Mouse (Mus musculus): ENCODE data around the gene Klhl15. TPM values are rescaled to one million over a fixed set of nuclear protein-coding genes. Genes with fewer than 3 reads are reported as not detected.

The Klhl15 gene
- total RNA-seq (2023; ENCODE audit: inconsistent age): 17.0 to 21.0 TPM (median 18.9 TPM) in 4 replicates

DNA sequence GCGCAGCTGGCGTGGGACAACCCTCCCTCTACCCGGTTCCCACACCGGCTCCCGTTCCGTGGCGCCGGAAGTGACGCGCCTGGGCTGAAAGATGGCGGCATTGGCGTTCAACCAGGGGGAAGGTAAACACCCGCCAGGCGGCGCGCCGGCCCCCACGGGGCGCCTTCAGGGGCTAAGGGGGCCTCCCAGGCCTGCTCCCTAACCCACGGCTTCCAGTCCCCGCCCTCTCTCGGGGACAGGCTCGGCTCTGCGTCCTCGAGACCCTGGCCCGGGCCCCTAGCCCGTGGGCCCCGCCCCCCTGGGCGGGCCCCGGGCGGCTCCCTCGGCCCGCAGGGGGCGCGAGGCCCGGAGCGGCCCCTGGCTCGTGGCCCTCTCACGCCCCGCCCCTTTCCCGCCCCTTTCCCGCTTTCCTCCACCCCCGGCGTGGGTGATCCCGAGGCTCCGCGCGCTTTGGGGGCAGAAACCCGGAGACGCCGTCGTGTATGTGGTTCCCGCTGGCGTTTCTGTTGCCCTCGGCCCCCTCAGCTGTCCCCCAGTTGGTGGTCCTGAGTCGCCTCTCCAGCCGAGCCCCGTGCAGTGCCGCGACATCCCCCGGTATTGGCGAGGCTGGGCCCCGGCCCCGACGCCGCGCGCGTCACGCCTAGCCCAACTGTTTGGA lies at the start of gene Klhl15:
Gene Klhl15, plus strand, starts transcription at position 68 of the 658 bp plus-strand sequence.

DNA sequence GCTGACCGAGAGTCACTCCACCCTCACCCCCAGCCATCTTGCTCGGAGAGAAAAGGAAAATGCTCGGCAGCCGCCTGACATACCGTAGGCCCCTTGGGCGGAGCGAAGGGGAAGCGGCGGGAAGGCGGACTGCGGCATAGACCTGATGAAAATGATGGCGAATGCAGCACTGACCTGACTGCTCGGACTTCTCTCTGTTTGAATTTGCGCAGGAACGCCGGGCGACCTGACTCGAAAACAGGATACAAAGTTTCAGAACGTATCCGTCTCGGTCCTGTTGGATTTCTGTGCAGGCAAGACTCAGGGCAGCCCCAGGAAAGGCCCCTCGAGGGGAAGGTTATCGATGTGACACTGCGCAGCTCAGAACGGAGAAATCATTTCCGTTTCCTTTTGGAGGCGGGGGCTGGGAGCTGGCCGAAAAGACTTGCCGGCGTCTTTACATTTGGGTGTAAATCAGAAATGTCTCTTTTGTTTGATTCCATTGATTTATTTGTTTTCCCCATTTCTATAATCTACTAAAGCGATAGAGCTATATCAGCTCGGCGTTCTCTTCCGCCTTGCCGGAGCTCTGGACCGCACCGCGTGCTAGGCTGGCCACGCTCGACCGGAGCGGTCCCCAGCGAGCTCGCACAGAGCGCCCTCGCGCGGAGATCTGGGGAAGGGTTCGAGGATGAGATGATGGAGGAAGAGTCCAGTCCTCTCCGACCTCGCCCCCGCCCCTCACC lies 21.6 kb upstream of the Klhl15 start, which contains the start of gene Eif2s3x:
Gene Eif2s3x, minus strand, starts transcription at position 266 of the 725 bp plus-strand sequence.

Other genes starting within 250 kb of the Klhl15 start
- gene Zfx, start 110.9 kb upstream of the Klhl15 start, total RNA-seq (2023; ENCODE audit: inconsistent age): 47.9 to 55.9 TPM (median 48.6 TPM) in 4 replicates
- gene Eif2s3x, start 21.7 kb upstream of the Klhl15 start, total RNA-seq (2023; ENCODE audit: inconsistent age): 120 to 140 TPM (median 133 TPM) in 4 replicates
- gene Fam90a1b, start 132.2 kb downstream of the Klhl15 start, total RNA-seq (2023; ENCODE audit: inconsistent age): 0.27 to 0.66 TPM (median 0.40 TPM) in 4 replicates
- gene Apoo, start 132.5 kb downstream of the Klhl15 start, total RNA-seq (2023; ENCODE audit: inconsistent age): 5.9 to 9.7 TPM (median 7.6 TPM) in 4 replicates

Measured in B cell, adult (primary cell).